Mouse (Mus musculus) liver, embryonic 14.5 days (tissue): ENCODE measurements at regions not wholly inside any gene's neighbourhood (a gene's known extent, or its start where the extent isn't known, plus 50 kb on each side); places are given as distances from the start of the nearest gene placed in this dataset.

Experiments used
- CTCF ChIP-seq: IDR thresholded peaks from 2 replicates; pipeline ENCODE4 v1.5.1; 2016; ENCODE audit warnings: antibody characterized with exemption, low read depth, control low read depth
- EP300 ChIP-seq: IDR thresholded peaks from 2 replicates; pipeline ENCODE4 v1.6.1; 2016; ENCODE audit warnings: antibody characterized with exemption, low read depth

DNA sequence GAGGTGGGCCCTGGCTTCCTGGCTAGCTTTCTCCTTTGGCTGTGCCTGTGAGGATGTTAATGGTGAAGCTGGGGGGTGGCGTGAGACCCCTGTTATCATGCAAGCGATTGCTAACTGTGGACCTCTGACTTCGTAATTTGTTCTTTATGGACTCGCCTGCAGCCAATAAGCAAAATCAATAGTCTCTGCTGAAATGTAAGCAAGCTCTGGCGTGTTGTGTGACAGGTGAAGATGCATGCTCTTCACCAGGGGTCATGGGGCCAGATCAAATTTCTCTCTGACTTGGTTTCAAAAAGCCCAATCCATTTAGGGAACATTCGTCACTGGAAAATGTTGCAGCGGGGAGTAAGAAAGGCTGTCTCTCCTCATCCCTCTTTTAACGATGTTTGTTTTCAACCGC, 103.2 kb upstream of the Esrrg start:
- TF ChIP-seq CTCF (no peak), EP300 (no peak)
